Mouse (Mus musculus) left cerebral cortex, adult 8-10 months (tissue): ENCODE data around the gene 1600014C23Rik. TPM values are rescaled to one million over a fixed set of nuclear protein-coding genes. Genes with fewer than 3 reads are reported as not detected.

ENCODE experiments used
- DNase-seq, 2 experiments: peaks; one replicate each; pipeline ENCODE4 v3.0.0; 2022; ENCODE audit warnings: low spot score in 2 of 2
- total RNA-seq, 4 experiments: library from RNA; stranded (reverse); gene quantifications; 2 replicates each; pipeline ENCODE4 v1.2.4; 2022

1600014C23Rik gene
- total RNA-seq, 4 experiments from 2014 or later = 0.73 to 1.1 TPM; not detected in 2

DNA sequence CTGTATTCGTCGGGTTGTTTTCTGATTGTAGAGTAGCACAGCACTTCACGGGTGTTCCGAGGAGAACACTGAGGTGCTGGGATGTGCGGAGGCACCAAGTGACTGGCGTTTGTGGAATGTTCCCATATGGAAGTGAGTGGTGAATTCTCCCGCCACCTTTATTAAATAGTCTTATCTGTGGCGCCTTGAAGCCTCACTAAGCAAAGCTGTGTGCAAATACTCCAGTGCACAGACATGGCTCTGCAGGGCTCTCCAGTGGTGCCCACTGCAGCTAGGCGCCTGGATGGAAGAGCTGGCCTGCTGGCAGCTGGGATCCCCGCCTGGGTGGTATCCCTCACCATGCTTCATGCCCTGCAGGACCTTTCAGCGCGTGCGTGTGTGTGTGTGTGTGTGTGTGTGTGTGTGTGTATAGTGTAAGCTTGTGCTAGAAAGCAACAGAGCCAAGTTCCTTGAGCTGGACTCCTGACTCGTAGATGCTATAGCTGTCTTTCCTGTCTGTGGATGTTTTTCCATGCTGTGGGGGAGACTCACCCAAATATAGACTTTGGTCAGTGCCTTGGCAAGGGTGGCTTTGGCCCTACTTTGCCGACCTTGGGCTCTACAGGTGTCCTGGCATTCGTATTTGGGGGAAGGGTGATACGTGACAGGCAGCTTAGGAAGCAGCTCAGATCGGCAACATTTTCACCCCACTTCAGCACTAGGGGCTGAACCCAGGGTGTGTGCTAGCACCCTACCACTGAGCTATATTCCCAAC is 39.7 kb downstream of the 1600014C23Rik start:
- DNase-seq = no peak

DNA sequence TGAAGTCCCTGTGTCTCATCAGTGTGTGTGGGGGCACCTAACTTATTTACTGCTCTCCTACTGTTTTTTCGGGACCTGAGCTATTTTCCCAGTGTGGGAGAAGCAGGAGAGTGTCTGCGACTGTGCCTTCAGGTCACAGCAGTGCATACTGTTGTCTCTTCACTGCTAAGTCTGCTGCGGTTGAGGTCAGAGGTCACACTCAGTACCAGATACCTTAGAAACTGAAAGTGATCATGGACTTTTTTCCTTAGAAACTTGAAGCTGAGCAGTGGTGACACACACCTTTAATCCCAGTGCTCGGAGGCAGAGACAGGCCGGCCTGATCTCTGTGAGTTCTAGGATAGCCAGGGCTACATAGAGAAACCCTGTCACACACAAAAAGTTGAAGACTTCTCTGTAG is 41.5 kb downstream of the 1600014C23Rik start:
- no peak for DNase-seq

DNA sequence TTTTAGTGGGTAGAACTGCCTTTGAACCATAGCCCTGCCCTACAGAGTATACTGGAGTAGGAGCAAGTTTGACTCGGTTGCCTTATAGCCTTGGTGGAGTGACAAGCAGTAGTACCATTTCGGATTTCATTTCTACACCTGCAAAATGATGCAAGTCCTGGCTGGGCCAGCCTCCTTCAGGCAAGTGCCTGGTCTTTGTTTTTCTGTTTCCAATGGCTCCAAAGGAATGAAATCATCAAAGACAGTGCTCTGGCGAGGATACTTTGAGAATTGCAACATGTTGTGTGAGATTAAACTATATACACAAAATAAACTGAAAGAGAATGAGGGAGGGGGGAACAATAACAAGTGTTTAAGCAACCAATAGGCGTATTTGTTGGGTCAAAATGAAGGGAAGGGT is 43.6 kb downstream of the 1600014C23Rik start:
- DNase-seq = no peak

DNA sequence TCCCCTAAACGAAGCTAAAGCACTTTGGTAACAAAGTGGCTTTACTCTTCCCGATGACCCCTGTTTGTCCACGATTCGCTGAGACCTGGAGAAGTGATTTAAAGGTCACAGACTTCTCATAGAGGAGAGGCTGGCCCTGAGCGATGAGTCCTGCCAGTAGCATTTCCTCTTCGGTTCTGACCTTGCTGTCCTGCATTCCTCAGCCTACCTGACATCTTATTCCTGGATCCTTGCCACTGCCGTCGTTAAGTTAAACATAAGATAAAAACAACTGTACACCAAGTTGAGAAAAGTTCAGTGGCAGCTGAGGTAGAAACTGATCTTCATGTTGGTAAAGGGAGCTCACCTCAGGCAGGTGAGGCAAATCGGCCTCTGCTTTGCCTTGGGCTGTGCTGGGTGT is 44.5 kb downstream of the 1600014C23Rik start:
- DNase-seq = no peak

DNA sequence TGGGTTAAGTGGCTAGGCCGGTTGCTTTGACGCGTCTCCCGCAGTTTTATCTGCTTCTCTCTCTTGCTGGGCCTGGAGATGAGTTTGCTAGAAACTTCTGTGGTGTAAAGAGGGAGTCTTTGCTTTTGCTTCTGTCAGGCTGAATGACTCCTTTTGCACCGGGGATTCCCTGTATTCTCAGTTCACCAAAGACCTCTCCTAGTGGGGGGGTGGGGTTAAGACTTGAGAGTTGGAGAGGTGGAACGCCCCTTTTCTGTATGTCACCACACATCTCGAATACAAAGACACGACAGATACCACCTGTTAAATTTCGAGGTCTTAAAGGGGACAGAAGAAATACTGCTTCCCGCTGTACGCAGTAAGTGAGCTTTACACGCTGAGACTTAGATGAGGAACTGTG is 46.9 kb downstream of the 1600014C23Rik start, which contains the start of gene Tmem63b:
TSS of gene Tmem63b (minus strand) at position 190 of the 400 bp plus-strand sequence.
- DNase-seq = no peak

DNA sequence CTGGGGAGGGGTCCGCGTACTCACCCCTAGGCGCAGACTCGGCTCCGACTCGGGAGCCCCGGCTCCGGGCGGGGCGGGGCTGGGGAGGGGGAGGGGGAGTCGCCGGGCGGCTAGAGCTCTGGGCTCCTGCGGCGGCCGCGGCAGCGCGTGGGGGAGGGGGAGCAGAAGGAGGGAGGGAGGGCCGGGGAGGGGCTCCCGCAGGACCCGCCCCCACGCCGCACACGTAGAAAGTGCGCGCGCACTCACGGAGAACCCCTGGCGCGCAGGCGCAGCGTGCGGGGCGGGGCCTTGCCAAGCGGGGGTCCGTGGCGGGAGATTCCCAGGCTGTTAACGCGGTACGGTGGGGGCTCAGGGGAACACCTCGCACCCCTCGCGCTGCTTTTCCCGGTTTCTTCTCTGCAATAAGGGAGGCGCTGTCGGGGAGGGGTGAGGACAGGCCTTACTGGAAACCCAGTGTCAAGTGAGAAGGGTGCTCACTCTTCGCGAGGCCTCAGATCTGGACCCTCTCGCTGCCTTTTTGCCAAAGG is 47.5 kb downstream of the 1600014C23Rik start, which contains the start of gene Mrpl14:
TSS of gene Mrpl14 (plus strand) at position 230 of the 527 bp plus-strand sequence.
- peak; percentile 74 to 86 for DNase-seq

DNA sequence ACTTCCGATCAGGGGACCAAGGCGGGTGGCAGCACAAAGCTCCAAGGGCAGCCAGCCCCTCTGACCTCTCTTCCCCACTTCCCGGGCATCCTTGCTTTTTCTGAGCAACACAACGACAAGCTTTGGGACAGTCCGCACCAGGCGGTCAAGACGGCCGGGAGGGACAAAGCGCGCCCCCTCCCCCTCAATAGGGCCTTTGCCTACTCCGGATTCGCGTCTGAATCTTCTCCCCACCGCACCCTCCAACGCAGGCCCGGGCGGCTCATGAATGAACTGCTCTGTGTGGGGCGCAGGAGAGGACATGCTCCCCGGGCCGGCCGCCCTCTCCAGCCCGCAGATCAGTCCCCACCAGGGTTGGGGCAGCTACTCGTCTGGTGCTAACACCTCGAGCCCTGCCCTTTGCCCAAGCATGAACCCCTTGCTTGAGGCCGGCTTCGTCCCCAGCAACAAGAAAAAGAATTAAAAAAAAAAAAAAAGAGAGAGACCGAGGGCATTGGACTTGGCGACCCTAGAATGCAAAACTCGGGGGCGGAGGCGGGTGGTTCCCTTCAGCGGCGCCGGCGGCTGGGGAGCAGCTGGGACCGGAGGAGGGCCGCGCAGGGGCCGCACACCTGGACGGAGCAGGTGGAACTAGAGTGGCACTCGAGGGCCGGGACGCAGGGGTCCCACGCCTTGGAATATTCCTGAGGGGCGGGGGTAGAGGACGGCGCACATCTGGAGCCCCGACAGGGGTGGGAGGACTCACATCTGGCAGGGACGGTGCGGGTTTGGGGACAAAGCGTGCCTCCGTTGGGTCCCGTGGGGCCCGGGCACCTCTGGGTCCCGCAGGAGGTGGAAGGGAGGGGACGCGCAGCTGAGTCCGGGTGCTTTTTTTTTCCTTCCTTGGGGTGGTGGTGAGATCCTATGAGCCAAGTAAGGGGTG is 48.2 kb downstream of the 1600014C23Rik start:
- DNase-seq = peak; percentile 36 to 38

DNA sequence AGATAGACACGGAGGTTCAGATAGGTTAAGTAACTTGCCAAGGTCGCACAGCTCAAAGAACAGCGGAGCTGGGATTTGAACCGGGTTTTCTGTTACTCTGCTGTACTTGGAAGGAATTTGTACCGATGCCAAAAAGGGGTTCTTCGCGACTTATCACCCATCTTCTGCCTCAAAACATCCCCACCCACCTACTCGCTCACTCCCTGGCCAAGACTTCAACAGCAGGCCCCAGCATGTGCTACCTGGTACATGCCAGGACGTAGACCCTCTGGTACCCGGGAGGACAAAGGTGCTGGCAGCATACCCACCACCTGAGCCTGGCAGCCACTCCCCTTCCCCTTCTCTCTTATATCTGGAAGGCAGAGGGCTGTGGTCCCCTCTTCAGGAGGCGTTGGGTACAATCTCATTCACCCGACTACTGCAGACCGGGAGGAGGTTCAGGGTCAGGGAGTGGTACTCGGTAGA is 48.9 kb downstream of the 1600014C23Rik start:
- DNase-seq = peak in 1 of 2 experiments; percentile 32

Other genes starting within 250 kb of the 1600014C23Rik start
- gene Aars2, start 227.0 kb downstream of the 1600014C23Rik start, total RNA-seq = 10 to 100 TPM; 22.0 to 25.1 (median 22.8) TPM
- gene Tcte1, start 210.4 kb downstream of the 1600014C23Rik start, total RNA-seq = 1 to 10 TPM; 1.3 to 1.7 (median 1.4) TPM
- gene Tmem151b, start 184.2 kb downstream of the 1600014C23Rik start, total RNA-seq = 100 to 1,000 TPM in 3 of 4 experiments, 10 to 100 TPM in 1; 97.9 to 110 (median 100) TPM
- gene Nfkbie, start 178.1 kb downstream of the 1600014C23Rik start, total RNA-seq = 1 to 10 TPM; 2.1 to 3.2 (median 2.5) TPM
- 10 to 100 TPM; 26.8 to 33.4 (median 29.4) TPM for gene Slc35b2, start 170.0 kb downstream of the 1600014C23Rik start, total RNA-seq
- 1,000 to 10,000 TPM; 1,476 to 1,616 (median 1,547) TPM for gene Hsp90ab1, start 160.6 kb downstream of the 1600014C23Rik start, total RNA-seq
- 10 to 100 TPM; 27.4 to 32.1 (median 29.5) TPM for gene Slc29a1, start 134.2 kb downstream of the 1600014C23Rik start, total RNA-seq
- not detected for gene Mymx, start 131.7 kb downstream of the 1600014C23Rik start, total RNA-seq
- 1 to 10 TPM in 1 of 4 experiments, under 1 TPM in 2, not detected in 1; 0.43 to 1.7 (median 0.54) TPM for gene Capn11, start 74.5 kb downstream of the 1600014C23Rik start, total RNA-seq
- 10 to 100 TPM; 40.5 to 45.5 (median 42.1) TPM for gene Mrpl14, start 47.5 kb downstream of the 1600014C23Rik start, total RNA-seq
- 100 to 1,000 TPM; 157 to 171 (median 165) TPM for gene Tmem63b, start 46.9 kb downstream of the 1600014C23Rik start, total RNA-seq